Mouse (Mus musculus) liver, embryonic 11.5 days (tissue): ENCODE measurements around the gene Arid1b. TPM values are rescaled to one million over a fixed set of nuclear protein-coding genes. Genes with fewer than 3 reads are reported as not detected.

Experiments
- ATAC-seq: fragments of 200-750 bp; cut with Nextera tagmentation; replicated peaks from 2 replicates; pipeline ENCODE4 v1.8.0; 2017; ENCODE audit warnings: moderate number of reproducible peaks, mild to moderate bottlenecking, moderate TSS enrichment, moderate library complexity; ENCODE audit not compliant: low FRiP score
- DNase-seq: peaks from one replicate; pipeline ENCODE4 v3.0.0-alpha.2; 2017; ENCODE audit warnings: low spot score
- H3K27ac ChIP-seq: fragments of 300-500 bp; sonication (generic); 2 replicates; pipeline ENCODE4 v1.5.1; 2014; ENCODE audit warnings: mild to moderate bottlenecking, low read depth, low read length, control low read depth
- H3K27me3 ChIP-seq: fragments of 300-500 bp; sonication (generic); replicated peaks from 2 replicates; pipeline ENCODE4 v1.6.1; 2014; ENCODE audit warnings: low read length, mixed read lengths; ENCODE audit not compliant: control insufficient read depth, insufficient read depth
- H3K36me3 ChIP-seq: fragments of 300-500 bp; sonication (generic); 2 replicates; pipeline ENCODE4 v1.6.1; 2014; ENCODE audit warnings: mild to moderate bottlenecking, low read length, moderate library complexity, mixed read lengths; ENCODE audit not compliant: control insufficient read depth, insufficient read depth
- H3K4me1 ChIP-seq: fragments of 300-500 bp; sonication (generic); replicated peaks from 2 replicates; pipeline ENCODE4 v1.6.1; 2014; ENCODE audit warnings: low read length, mixed read lengths; ENCODE audit not compliant: control insufficient read depth, insufficient read depth
- H3K4me2 ChIP-seq: fragments of 300-500 bp; sonication (generic); 2 replicates; pipeline ENCODE4 v1.6.1; 2014; ENCODE audit warnings: mild to moderate bottlenecking, control low read depth, moderate library complexity
- H3K4me3 ChIP-seq: fragments of 300-500 bp; sonication (generic); 2 replicates; pipeline ENCODE4 v1.5.1; 2014; ENCODE audit warnings: low read depth, low read length, control low read depth
- H3K9ac ChIP-seq: fragments of 300-500 bp; sonication (generic); 2 replicates; pipeline ENCODE4 v1.6.1; 2014; ENCODE audit warnings: low read depth, low read length, control low read depth
- H3K9me3 ChIP-seq: fragments of 300-500 bp; sonication (generic); 2 replicates; pipeline ENCODE4 v1.6.1; 2016; ENCODE audit warnings: low read length, inconsistent platforms, mixed read lengths; ENCODE audit not compliant: control insufficient read depth
- WGBS: fragments of 180-500 bp; shearing (Covaris S2); extraction: QIAGEN DNeasy Blood & Tissue Kit; methylation state at CpG from one replicate; pipeline ENCODE4 v1.1.7; 2014; 5-methylcytosine and 5-hydroxymethylcytosine counted together
- polyA plus RNA-seq: library from polyadenylated mRNA; unstranded; fragments of >200 nt; fragmentation: Nextera tagmentation; extraction: Ambion mirVana; gene quantifications from 2 replicates; pipeline ENCODE4 v1.2.1, GENCODE M21; 2014

Gene Arid1b
- polyA plus RNA-seq, 1 experiment from 2014 or later: 9.1 TPM

GRCm38 (mm10) chr17:5274429-5274828 lies 280.3 kb downstream of the Arid1b start:
- H3K9ac ChIP-seq: no peak overlapping the region
- H3K4me2 ChIP-seq: no peak overlapping the region
- no peak for DNase-seq
- H3K27ac ChIP-seq: no peak overlapping the region
- ATAC-seq: no peak
- H3K36me3 ChIP-seq: no peaks in the 10 kb centered on the region
- H3K27me3 ChIP-seq: no peaks in the 10 kb centered on the region
- H3K9me3 ChIP-seq: no peaks in the 10 kb centered on the region
- WGBS: 87% methylated on average over 3 of the region's 3 CpGs
- no peak overlapping the region for H3K4me3 ChIP-seq
- peaks cover 6% of the 10 kb centered on the region for H3K4me1 ChIP-seq

- ATAC-seq (no peak), DNase-seq (no peak)
- no peak overlapping the region for H3K9ac ChIP-seq
- H3K4me1 ChIP-seq: peaks cover 6% of the 10 kb centered on the region
- no peaks in the 10 kb centered on the region for H3K9me3 ChIP-seq
- H3K27ac ChIP-seq: no peak overlapping the region
- no peak overlapping the region for H3K4me3 ChIP-seq
- 82% methylated on average over 6 of the region's 6 CpGs for WGBS
- H3K36me3 ChIP-seq: no peaks in the 10 kb centered on the region
- H3K4me2 ChIP-seq: no peak overlapping the region
- no peaks in the 10 kb centered on the region for H3K27me3 ChIP-seq
Measured at GRCm38 (mm10) chr17:5275749-5276148, 281.6 kb downstream of the Arid1b start.

- no peak for ATAC-seq
Measured at GRCm38 (mm10) chr17:5277137-5277871, 283.2 kb downstream of the Arid1b start.

GRCm38 (mm10) chr17:5280499-5281053 lies 286.4 kb downstream of the Arid1b start:
- no peaks in the 10 kb centered on the region for H3K9me3 ChIP-seq
- H3K4me1 ChIP-seq: peaks cover 6% of the 10 kb centered on the region
- no peak overlapping the region for H3K9ac ChIP-seq
- DNase-seq (no peak), ATAC-seq (no peak)
- 0 out of 2 replicates have a peak, but pooled peaks cover 2% of the 10 kb centered on the region for H3K36me3 ChIP-seq
- 87% methylated on average over 4 of the region's 4 CpGs for WGBS
- H3K27ac ChIP-seq: no peak overlapping the region
- no peaks in the 10 kb centered on the region for H3K27me3 ChIP-seq
- no peak overlapping the region for H3K4me2 ChIP-seq
- no peak overlapping the region for H3K4me3 ChIP-seq

More at GRCm38 (mm10) chr17:5277137-5277871, 283.2 kb downstream of the Arid1b start:
- DNase-seq: no peak
- Histone ChIP-seq H3K4me3 (no peak overlapping the region), H3K36me3 (0 out of 2 replicates have a peak, but pooled peaks cover 2% of the 10 kb centered on the region), H3K4me2 (no peak overlapping the region), H3K9me3 (no peaks in the 10 kb centered on the region), H3K27me3 (no peaks in the 10 kb centered on the region), H3K4me1 (peaks cover 6% of the 10 kb centered on the region), H3K9ac (no peak overlapping the region), H3K27ac (no peak overlapping the region)
- 89% methylated on average over 17 of the region's 17 CpGs for WGBS

- no peaks in the 10 kb centered on the region for H3K27me3 ChIP-seq
- H3K4me3 ChIP-seq: no peak overlapping the region
- no peaks in the 10 kb centered on the region for H3K9me3 ChIP-seq
- DNase-seq (no peak), ATAC-seq (no peak)
- WGBS: 89% methylated on average over 10 of the region's 10 CpGs
- no peak overlapping the region for H3K4me2 ChIP-seq
- H3K4me1 ChIP-seq: no peaks in the 10 kb centered on the region
- no peak overlapping the region for H3K9ac ChIP-seq
- 0 out of 2 replicates have a peak, but pooled peaks cover 2% of the 10 kb centered on the region for H3K36me3 ChIP-seq
- no peak overlapping the region for H3K27ac ChIP-seq
Measured at GRCm38 (mm10) chr17:5284783-5285182, 290.7 kb downstream of the Arid1b start.

- Histone ChIP-seq H3K4me1 (no peaks in the 10 kb centered on the region), H3K36me3 (peaks cover 8% of the 10 kb centered on the region), H3K4me2 (no peak overlapping the region), H3K9ac (no peak overlapping the region), H3K27ac (no peak overlapping the region), H3K4me3 (no peak overlapping the region), H3K9me3 (no peaks in the 10 kb centered on the region), H3K27me3 (no peaks in the 10 kb centered on the region)
- 80% methylated on average over 13 of the region's 13 CpGs for WGBS
- DNase-seq (no peak), ATAC-seq (no peak)
Measured at GRCm38 (mm10) chr17:5285877-5286440, 291.8 kb downstream of the Arid1b start.

GRCm38 (mm10) chr17:5286571-5287209 lies 292.6 kb downstream of the Arid1b start:
- Histone ChIP-seq H3K9ac (no peak overlapping the region), H3K36me3 (peaks cover 13% of the 10 kb centered on the region), H3K27me3 (no peaks in the 10 kb centered on the region), H3K27ac (no peak overlapping the region), H3K9me3 (no peaks in the 10 kb centered on the region), H3K4me3 (no peak overlapping the region), H3K4me1 (no peaks in the 10 kb centered on the region), H3K4me2 (no peak overlapping the region)
- no peak for ATAC-seq
- 90% methylated on average over 15 of the region's 15 CpGs for WGBS
- DNase-seq: no peak

GRCm38 (mm10) chr17:5287210-5287591 lies 293.1 kb downstream of the Arid1b start:
- Histone ChIP-seq H3K4me1 (no peaks in the 10 kb centered on the region), H3K27ac (no peak overlapping the region), H3K9me3 (no peaks in the 10 kb centered on the region), H3K9ac (no peak overlapping the region), H3K27me3 (no peaks in the 10 kb centered on the region), H3K36me3 (peaks cover 10% of the 10 kb centered on the region), H3K4me2 (no peak overlapping the region), H3K4me3 (no peak overlapping the region)
- no peak for DNase-seq
- 63% methylated on average over 4 of the region's 4 CpGs for WGBS
- ATAC-seq: no peak
